Mouse (Mus musculus) lung, postnatal 14 days (tissue): Measurements from ENCODE around the gene Rgs2.

Experiments
- DNase-seq: peaks from one replicate; pipeline ENCODE4 v3.0.0; 2021

Gene Rgs2

GRCm38 (mm10) chr1:143982765-143983312 lies 21.1 kb downstream of the Rgs2 start:
- no peak for DNase-seq

DNA sequence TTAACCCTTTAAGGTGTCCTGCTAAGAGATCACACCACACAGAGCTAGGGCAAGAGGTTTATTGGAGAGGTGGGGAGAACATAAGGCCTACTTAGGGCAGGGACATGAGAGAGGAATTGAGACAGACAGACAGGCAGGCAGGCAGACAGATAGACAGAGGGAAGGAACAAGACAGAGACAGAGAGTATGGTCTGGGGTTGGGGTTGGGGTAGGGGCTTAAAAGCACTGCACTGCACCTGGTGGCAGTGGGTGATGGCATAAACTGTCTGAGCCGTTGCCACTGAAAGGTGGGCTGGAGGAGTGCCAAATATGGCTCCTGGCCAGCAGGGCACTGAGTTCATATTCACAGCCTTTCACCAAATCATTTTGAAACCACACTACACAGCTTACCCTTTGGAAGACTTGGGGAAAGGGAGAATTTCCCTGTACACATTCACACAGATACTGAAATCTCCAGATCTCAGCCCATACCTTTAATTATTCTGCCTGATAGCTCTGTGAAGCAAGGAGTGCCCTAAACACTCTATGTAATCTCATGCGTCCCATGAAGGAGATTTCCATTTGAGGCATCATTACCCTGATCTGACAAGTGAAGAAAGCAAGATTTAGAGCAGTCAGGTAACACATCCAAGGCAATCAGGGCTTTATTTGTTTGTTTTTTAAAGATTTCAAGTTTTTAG lies 21.7 kb downstream of the Rgs2 start:
- no peak for DNase-seq

GRCm38 (mm10) chr1:143980811-143981210 lies 23.1 kb downstream of the Rgs2 start:
- DNase-seq, result no peak

DNA sequence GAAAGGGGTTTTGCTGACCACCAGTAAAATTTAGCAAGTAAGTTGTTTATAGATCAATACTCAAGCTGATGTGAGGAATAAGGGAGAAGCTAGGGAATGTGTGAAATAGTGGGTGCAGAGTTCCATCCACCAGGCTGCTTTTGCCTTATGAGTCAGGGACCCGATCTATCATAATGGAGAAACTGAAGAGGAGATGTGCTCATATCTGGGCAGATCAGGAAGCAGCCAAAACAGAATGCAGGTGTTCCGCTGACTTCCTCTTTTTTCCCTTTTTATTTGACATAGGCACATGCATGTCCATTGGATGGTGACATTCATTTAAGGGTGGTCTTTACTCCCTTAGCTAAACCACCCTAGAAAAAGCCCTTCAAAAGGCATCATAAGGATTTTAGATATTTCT lies 29.3 kb downstream of the Rgs2 start:
- no peak for DNase-seq

DNA sequence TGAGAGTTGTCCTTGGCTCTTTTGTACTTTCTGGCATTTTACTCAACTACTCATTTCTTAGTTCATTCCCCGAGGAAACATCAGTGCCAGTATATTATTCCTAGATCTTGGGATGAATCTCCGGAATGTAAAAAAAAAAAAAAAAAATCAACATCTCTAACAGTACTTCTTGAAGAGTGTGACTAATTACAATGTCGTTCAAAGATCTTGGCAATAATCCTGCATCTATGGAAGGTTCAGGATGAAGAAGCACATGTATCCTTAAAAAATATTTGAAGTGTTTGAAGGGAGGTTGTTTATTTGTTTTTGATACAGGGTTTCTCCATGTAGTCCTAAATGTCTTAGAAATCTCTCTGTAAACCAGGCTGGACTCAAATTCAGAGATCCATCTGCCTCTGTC lies 41.7 kb downstream of the Rgs2 start:
- no peak for DNase-seq

DNA sequence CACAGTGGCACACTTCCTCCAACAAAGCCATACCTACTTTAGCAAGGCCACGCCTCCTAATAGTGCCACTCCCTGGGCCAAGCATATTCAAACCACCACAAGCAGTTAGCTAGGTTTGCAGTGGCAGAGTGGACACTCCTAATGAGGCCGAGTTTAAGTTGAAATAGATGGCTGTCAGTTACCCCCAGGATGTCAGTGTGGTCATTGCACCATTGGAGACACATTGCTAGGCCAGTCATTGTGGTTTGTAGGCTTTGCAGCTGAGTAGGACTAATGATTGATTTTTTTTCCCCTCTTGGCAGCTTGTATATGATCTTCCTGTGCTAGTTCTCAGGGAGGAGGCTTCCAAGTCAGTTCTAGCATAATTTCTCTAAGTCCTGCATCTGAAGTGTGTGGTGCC lies 43.6 kb downstream of the Rgs2 start:
- DNase-seq, result no peak

DNA sequence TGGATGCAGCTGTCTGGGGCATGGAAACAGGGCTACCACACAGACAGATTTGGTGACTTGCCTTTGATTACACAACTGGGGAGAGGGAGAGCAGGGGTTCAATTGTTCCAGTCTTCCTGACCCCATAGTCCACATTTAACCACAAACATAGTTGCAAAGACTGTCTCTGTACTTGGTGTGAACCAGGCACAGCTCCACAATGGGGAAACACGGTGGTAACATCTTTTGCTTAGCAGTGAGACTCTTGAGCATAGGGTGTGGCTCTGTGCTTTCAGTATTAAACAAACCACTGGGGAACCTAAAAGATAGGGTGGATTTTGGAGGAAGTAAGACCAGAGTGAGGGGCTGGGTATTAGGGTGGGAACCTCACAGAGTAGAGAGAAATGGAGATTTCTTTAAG lies 47.9 kb downstream of the Rgs2 start:
- DNase-seq, result no peak

DNA sequence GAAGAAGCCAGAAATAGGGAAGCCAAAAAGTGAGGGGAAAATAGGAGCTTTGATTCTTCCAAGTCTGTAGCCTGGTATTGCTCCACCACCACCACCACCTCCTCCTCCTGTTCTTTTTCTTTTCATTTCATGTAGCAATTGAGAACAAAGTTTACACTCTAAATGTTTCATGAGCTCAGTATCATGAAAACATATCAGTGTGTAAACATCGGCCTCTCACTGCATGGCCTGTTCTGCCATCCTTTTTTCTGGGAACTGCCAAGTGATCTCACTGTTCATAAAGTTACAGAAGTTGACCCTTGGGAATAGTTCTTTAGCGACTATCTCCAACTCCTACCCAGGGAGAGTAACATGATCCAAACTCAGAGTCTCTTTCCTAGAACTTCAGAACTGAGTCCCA lies 51.1 kb downstream of the Rgs2 start:
- no peak for DNase-seq
